Mouse (Mus musculus): ENCODE results near the gene Slc51b.
A peak's percentile ranks its signal among the peaks of the same experiment; 100 is the strongest.

DNA sequence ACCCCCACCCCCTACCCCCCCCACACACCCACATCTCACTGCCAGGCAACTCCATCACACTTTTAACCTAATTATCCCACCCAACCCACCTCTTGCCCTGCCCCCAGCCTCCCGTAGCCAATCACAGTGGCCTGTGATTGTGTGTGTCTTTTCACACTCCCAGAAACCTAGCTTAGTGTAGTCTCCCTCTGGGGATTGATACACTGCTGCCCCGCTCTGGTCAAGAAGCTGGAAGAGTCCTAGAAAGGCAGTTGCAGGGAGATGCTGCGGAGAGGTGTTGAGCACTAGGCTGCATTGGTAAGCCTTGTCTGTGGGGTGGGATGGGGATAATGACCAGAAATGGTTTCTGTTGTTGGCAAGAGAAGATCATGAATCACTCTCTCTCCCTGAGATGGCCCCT is 5.0 kb downstream of the Slc51b start:
- TF ChIP-seq CTCF (IDR thresholded peaks at IDR 0.05; ENCODE audit: extremely low read depth, insufficient read depth, low read length): peak; percentile 25
- no peak for TF ChIP-seq POLR2A (IDR thresholded peaks at IDR 0.05; ENCODE audit: extremely low read depth, insufficient read depth, low read length)
